Mouse (Mus musculus) cerebellum, adult (tissue): ENCODE data around the gene Gm20716.
A peak's percentile ranks its signal among the peaks of the same experiment; 100 is the strongest.

Experiments used
- ATAC-seq: cut with Nextera tagmentation; 2 replicates; pipeline ENCODE4 v1.9.2; 2017; ENCODE audit warnings: mild to moderate bottlenecking, moderate library complexity, mixed read lengths; ENCODE audit not compliant: insufficient number of reproducible peaks, low FRiP score, low TSS enrichment

Gm20716 gene

GRCm38 (mm10) chr2:168230773-168231470, 758 bp upstream of the Gm20716 start:
- peak; percentile 42 for ATAC-seq

GRCm38 (mm10) chr2:168229116-168230025, 793 bp downstream of the Gm20716 start:
- ATAC-seq: peak; percentile 13; the same call in 1 of the 2 replicates

DNA sequence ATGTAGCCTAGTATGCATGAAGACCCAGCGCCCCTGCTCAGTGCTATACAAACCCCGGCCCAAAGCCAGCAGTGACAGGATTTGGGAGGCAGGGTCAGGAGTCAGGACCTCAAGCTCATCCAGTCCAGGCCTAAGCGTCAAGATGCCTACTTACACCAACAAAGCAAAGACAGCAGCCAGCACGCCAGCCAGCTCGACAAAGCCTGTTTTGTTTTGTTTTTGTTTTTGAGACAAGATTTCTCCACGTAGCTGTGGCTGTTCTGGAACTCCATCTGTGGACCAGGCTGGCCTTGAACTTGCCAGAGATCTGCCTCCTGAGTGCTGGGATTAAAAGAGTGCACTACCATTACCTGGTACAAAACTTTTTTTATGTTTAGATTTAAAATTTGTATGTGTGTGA, 6.8 kb downstream of the Gm20716 start:
- ATAC-seq: no peak

GRCm38 (mm10) chr2:168213788-168214397, 16.3 kb downstream of the Gm20716 start:
- ATAC-seq: no peak

DNA sequence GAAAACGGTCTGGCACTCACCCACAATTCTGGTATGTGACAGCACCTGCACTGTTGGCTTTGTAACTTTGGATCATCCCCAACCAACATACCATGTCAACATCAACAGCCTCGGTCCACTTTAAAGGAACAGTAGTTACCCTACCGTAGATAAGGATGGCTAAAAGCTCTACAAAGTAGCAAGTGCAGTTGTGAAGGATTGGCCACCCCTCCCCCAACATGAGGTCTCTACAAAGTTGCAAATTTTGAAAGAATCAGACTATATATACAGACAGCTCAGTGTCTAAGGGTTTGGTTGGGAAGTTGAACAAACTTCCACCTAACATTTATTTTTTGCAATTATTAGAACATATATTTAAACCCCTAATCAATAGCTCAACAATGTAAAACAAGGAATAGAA, 22.3 kb downstream of the Gm20716 start:
- ATAC-seq: no peak

- ATAC-seq: peak; percentile 74
Observed at GRCm38 (mm10) chr2:168206725-168207644, 23.2 kb downstream of the Gm20716 start, which contains the start of gene Adnp. Gene Adnp, minus strand, starts transcription at chr2:168207112.

DNA sequence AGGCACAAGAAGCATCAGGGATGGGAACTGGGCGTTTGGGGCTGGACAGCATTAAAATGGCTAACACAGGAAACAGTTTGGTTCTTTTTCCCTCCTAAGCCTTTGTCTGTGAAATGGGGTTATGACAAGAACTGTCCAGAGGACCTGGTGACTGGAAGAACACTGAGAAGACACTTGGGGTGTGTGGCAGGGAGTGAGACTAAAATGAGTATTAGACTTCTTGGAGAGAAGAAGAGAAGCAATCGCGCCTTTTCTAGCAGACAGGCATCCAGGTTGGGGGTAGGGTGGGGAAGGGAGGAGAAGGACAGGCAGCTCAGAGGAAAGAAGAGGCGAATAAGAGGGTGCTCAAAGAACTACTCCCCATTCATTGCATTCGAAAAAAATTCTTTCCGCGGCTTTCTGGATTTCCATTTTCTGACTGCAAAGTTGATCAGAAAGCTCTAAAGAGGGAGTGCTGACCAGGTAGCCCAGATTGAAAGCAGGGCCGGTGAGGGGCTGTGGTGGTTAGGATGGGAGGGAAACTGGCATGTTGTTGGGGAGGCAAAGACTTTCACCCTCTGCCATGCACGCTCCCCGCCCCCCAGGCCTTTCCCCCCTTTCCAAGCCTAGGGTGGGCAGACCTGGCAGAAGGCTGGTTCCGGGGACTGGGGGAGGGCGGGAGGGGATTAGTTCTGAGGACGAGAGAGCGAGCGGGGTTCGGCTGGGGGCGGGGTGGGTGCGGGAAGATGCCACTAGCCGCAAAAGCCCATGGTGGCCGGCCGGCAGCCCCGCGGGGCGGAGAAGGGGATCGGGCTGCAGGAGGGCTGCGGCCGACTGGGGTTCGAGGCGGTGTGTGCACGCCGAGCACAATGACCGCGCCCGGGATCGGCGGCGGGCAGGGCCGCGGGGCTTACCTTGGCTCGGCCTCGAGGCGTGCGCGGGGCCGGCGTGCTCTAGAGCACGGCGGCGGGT, 24.2 kb downstream of the Gm20716 start:
- ATAC-seq: peak; percentile 19

GRCm38 (mm10) chr2:168205265-168205664, 24.9 kb downstream of the Gm20716 start:
- ATAC-seq: peak; percentile 59; the same call in 1 of the 2 replicates

GRCm38 (mm10) chr2:168204476-168204999, 25.6 kb downstream of the Gm20716 start:
- no peak for ATAC-seq

DNA sequence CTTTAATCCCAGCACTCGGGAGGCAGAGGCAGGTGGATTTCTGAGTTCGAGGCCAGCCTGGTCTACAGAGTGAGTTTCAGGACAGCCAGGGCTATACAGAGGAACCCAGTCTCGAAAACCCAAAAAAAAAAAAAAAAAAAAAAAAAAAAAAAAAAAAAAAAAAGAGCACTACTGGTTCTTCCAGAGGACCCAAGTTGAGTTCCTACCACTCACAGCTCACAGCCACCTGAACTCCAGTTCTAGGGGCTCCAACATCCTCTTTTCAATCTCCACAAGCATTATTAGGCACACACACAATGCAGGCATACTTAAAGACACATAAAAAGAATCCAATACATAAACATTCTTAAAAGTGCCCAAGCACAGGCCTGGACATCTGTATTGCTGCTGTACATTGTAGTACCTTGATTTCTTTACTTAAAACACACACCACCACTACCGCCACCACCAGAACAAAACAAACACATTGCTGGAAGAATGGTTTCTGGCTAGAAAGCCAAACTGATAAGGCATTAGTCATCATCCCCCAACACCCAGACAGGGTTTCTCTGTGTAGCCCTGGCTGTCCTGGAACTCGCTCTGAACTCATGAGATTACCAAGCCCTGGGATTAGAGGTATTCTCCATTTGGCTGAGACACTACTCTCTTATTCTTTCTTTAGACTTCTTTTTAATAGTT, 30.0 kb downstream of the Gm20716 start:
- no peak for ATAC-seq

DNA sequence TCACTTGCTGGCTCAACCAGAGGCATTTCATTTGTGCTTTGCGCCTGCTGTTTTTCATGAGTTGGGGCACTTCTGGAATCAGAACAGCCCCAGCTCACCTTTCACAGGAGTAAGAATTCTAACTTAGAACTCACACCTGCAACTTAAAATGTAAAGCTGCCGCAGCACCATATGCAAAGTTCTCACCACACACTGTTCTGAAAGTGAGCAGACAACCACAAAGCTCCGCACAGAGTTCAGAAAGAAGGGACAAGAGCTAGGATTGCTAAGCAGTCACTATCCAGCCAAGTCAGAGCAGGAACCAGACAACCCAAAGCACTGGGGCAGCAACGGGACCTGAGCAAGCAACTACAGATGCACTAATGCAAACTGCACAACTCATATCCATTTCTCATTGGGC, 30.7 kb downstream of the Gm20716 start:
- ATAC-seq: no peak

DNA sequence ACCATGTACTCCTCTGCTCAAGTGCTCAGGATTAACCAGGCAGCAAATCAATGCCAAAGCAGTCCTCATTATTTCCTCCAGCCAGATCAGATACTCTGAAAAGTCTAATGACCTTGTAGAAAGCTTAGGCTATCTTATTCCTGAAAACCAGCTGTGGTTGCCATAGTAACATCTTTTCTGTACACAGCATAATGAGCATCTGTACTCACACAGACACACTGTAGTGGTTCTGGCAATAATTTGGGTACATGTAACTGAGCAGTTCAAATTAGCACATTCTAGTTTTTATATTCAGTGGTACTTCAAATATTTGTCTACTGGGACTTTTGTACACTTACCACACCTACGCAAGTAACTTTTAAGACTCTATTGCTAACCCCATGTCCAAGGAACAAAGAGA, 31.7 kb downstream of the Gm20716 start:
- ATAC-seq: no peak

DNA sequence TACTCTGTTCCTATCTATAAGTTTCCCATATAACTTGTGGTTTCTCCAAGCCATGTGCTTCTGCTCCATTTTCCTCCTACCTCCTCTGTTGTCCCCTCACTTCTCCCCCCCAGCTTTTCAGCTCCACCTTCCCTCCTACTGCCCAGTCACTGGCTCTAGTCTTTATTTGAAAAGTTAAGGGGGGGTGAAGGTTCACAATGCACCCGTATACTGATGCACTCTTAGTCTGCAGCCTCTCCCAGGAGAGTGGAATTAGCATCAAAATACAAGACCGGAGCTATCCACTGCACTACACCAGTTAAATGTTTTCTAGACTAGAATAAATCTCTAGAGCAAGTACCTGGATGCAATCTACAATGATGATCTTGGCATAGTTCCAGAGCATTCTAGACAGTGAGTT, 34.4 kb downstream of the Gm20716 start:
- no peak for ATAC-seq

DNA sequence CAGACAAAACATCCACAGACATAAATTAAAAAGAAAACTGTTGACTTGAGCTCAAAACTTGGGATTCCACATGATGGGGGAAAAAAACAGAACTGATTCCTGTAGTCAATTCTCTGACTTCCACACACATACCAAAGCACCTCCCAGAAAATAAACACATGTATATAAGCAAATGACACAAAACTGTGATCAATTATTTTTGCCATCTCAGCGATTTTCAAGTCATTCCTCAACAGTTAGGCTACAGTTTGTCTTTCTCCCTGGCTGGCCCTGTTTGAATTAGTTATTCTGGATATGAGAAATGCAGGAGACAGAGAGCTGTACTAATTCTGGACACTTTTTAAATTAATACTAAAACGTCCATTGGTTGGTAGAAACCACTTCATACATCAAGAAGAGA, 36.5 kb downstream of the Gm20716 start:
- no peak for ATAC-seq

GRCm38 (mm10) chr2:168191856-168192255, 38.3 kb downstream of the Gm20716 start:
- ATAC-seq: no peak

DNA sequence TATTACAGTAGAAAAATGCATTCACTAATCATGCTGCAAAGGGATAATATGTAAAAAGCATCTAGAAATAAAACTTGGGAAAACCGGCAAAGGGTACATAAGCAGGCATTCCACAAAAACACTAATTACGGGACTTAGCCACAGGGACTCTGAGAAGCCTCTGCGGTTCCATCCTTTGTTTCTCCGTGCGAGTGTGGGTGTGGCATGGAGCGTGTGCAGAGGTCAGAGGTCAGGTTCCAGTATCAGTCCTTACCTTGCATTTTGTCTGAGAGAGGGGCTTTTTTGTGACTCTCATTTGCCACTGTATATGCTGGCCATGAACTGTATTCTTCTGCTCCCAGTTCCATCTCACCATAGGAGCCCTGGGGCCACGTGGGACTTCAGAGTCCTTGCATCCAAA, 54.2 kb downstream of the Gm20716 start:
- no peak for ATAC-seq

DNA sequence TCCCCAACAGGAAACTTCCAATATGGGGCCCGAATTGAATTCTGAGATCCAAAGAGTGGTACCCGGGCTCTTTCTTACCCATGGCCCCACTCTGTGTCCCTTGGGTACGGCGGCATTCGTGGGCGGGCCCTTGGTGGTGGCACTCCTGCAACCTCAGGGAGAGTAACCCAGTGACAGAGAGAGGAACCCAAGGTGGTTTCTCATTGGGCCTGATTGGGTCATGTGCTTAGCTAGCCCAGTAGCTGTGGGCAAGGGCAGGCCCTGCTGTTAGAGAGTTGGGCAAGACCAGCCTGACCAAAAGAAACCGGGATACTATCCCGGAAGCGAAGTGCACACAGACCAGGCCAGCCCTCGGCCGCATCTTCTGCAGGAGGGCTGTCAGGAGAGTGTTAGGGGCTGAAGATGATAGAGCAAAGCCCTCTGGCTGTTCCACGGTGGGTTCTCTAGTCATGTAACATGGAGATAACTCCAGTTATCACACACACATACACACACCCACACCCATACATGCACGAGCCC, 59.9 kb downstream of the Gm20716 start:
- ATAC-seq: 0 out of 2 replicates have a peak, but pooled peaks have one; percentile 26

DNA sequence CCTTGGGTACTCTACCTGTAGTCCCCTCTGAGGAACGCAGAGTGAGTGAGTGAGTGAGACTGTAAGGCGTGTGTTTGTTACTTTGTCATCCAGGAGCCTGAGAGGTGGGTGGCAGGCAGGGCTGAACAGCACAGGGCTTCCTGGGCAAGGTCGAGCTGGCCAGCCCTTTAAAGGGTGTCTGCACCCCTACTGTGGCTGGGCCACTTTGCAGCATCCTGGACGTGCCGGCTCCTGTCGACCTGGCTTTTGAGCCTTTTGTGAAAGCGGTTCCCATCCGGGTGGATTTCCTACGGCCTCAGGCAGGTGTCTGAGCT, 60.4 kb downstream of the Gm20716 start:
- ATAC-seq: no peak
